Mouse (Mus musculus): ENCODE measurements around the gene Fhod1. TPM values are rescaled to one million over a fixed set of nuclear protein-coding genes. Genes with fewer than 3 reads are reported as not detected.

Gene Fhod1
- total and polyA plus RNA-seq, 3 experiments, result 1.7 to 6.1 (median 4.7) TPM

- Histone ChIP-seq H3K4me1 (ENCODE audit: insufficient read depth, low read depth, low read length) (peaks cover 60% of the 10 kb centered on the region), H3K36me3 (replicated peaks) (peaks cover 15% of the 10 kb centered on the region), H3K4me3 (ENCODE audit: low read depth, low read length) (no peak overlapping the region), H3K9me3 (replicated peaks) (no peaks in the 10 kb centered on the region), H3K27me3 (ENCODE audit: insufficient read depth, low read length) (peaks cover 15% of the 10 kb centered on the region; the same call in 1 of the 2 replicates)
- no peak for DNase-seq (ENCODE audit: low spot score)
- no peak for TF ChIP-seq GATA1 (IDR thresholded peaks at IDR 0.05; ENCODE audit: borderline replicate concordance, low read length)
- no peak for TF ChIP-seq TAL1 (conservative IDR thresholded peaks at IDR 0.05; ENCODE audit: low read depth, low read length)
- TF ChIP-seq CTCF (IDR thresholded peaks at IDR 0.05; ENCODE audit: low read depth, low read length), result no peak
- TF ChIP-seq POLR2AphosphoS5 (IDR thresholded peaks at IDR 0.05; ENCODE audit: insufficient replicate concordance, low read depth, low read length), result no peak
- no peak for TF ChIP-seq GATA2 (IDR thresholded peaks at IDR 0.05; ENCODE audit: borderline replicate concordance, low read depth, low read length)
- ATAC-seq (ENCODE audit: extremely low read depth, insufficient number of reproducible peaks, low FRiP score, poor library complexity, severe bottlenecking), result no peak
Measured at GRCm38 (mm10) chr8:105285514-105285913, 62.2 kb downstream of the Fhod1 start.

- Histone ChIP-seq H3K36me3 (replicated peaks) (peaks cover 32% of the 10 kb centered on the region), H3K27me3 (ENCODE audit: insufficient read depth, low read length) (peaks cover 26% of the 10 kb centered on the region), H3K4me1 (ENCODE audit: insufficient read depth, low read depth, low read length) (peaks cover 51% of the 10 kb centered on the region), H3K4me3 (ENCODE audit: low read depth, low read length) (peak overlapping the region; percentile 71), H3K9me3 (replicated peaks) (no peaks in the 10 kb centered on the region; the same call in 1 of the 2 replicates)
- peak; percentile 76 for DNase-seq (ENCODE audit: low spot score)
- TF ChIP-seq TAL1 (conservative IDR thresholded peaks at IDR 0.05; ENCODE audit: low read depth, low read length) (no peak), CTCF (IDR thresholded peaks at IDR 0.05; ENCODE audit: low read depth, low read length) (peak; percentile 94), GATA1 (IDR thresholded peaks at IDR 0.05; ENCODE audit: borderline replicate concordance, low read length) (no peak), GATA2 (IDR thresholded peaks at IDR 0.05; ENCODE audit: borderline replicate concordance, low read depth, low read length) (no peak), POLR2AphosphoS5 (IDR thresholded peaks at IDR 0.05; ENCODE audit: insufficient replicate concordance, low read depth, low read length) (no peak)
- peak; percentile 76 for ATAC-seq (ENCODE audit: extremely low read depth, insufficient number of reproducible peaks, low FRiP score, poor library complexity, severe bottlenecking)
Measured at GRCm38 (mm10) chr8:105283074-105283473, 64.7 kb downstream of the Fhod1 start.

- Histone ChIP-seq H3K4me1 (ENCODE audit: insufficient read depth, low read depth, low read length) (peaks cover 50% of the 10 kb centered on the region), H3K36me3 (replicated peaks) (peaks cover 32% of the 10 kb centered on the region), H3K27me3 (ENCODE audit: insufficient read depth, low read length) (peaks cover 29% of the 10 kb centered on the region), H3K4me3 (ENCODE audit: low read depth, low read length) (peak overlapping the region; percentile 71; the same call in 1 of the 2 replicates), H3K9me3 (replicated peaks) (no peaks in the 10 kb centered on the region; the same call in 1 of the 2 replicates)
- ATAC-seq (ENCODE audit: extremely low read depth, insufficient number of reproducible peaks, low FRiP score, poor library complexity, severe bottlenecking), result no peak
- no peak for TF ChIP-seq CTCF (IDR thresholded peaks at IDR 0.05; ENCODE audit: low read depth, low read length)
- no peak for TF ChIP-seq GATA2 (IDR thresholded peaks at IDR 0.05; ENCODE audit: borderline replicate concordance, low read depth, low read length)
- no peak for TF ChIP-seq POLR2AphosphoS5 (IDR thresholded peaks at IDR 0.05; ENCODE audit: insufficient replicate concordance, low read depth, low read length)
- no peak for TF ChIP-seq GATA1 (IDR thresholded peaks at IDR 0.05; ENCODE audit: borderline replicate concordance, low read length)
- no peak for TF ChIP-seq TAL1 (conservative IDR thresholded peaks at IDR 0.05; ENCODE audit: low read depth, low read length)
- DNase-seq (ENCODE audit: low spot score), result no peak
Measured at GRCm38 (mm10) chr8:105282239-105282638, 65.5 kb downstream of the Fhod1 start.

GRCm38 (mm10) chr8:105281821-105282220 lies 65.9 kb downstream of the Fhod1 start:
- ATAC-seq (ENCODE audit: extremely low read depth, insufficient number of reproducible peaks, low FRiP score, poor library complexity, severe bottlenecking), result no peak
- DNase-seq (ENCODE audit: low spot score), result no peak
- Histone ChIP-seq H3K4me1 (ENCODE audit: insufficient read depth, low read depth, low read length) (peaks cover 54% of the 10 kb centered on the region), H3K27me3 (ENCODE audit: insufficient read depth, low read length) (peaks cover 32% of the 10 kb centered on the region), H3K36me3 (replicated peaks) (peaks cover 32% of the 10 kb centered on the region), H3K4me3 (ENCODE audit: low read depth, low read length) (no peak overlapping the region), H3K9me3 (replicated peaks) (no peaks in the 10 kb centered on the region; the same call in 1 of the 2 replicates)
- TF ChIP-seq CTCF (IDR thresholded peaks at IDR 0.05; ENCODE audit: low read depth, low read length), result no peak
- TF ChIP-seq GATA1 (IDR thresholded peaks at IDR 0.05; ENCODE audit: borderline replicate concordance, low read length), result no peak
- TF ChIP-seq POLR2AphosphoS5 (IDR thresholded peaks at IDR 0.05; ENCODE audit: insufficient replicate concordance, low read depth, low read length), result no peak
- TF ChIP-seq GATA2 (IDR thresholded peaks at IDR 0.05; ENCODE audit: borderline replicate concordance, low read depth, low read length), result no peak

GRCm38 (mm10) chr8:105280567-105280966 lies 67.2 kb downstream of the Fhod1 start:
- peaks cover 35% of the 10 kb centered on the region for H3K27me3 ChIP-seq (ENCODE audit: insufficient read depth, low read length)
- peaks cover 29% of the 10 kb centered on the region for H3K36me3 ChIP-seq (replicated peaks)
- H3K4me3 ChIP-seq (ENCODE audit: low read depth, low read length), result no peak overlapping the region
- no peak for DNase-seq (ENCODE audit: low spot score)
- peaks cover 63% of the 10 kb centered on the region for H3K4me1 ChIP-seq (ENCODE audit: insufficient read depth, low read depth, low read length)
- no peak for ATAC-seq (ENCODE audit: extremely low read depth, insufficient number of reproducible peaks, low FRiP score, poor library complexity, severe bottlenecking)
- TF ChIP-seq GATA1 (IDR thresholded peaks at IDR 0.05; ENCODE audit: borderline replicate concordance, low read length) (no peak), TAL1 (conservative IDR thresholded peaks at IDR 0.05; ENCODE audit: low read depth, low read length) (no peak), POLR2AphosphoS5 (IDR thresholded peaks at IDR 0.05; ENCODE audit: insufficient replicate concordance, low read depth, low read length) (no peak), GATA2 (IDR thresholded peaks at IDR 0.05; ENCODE audit: borderline replicate concordance, low read depth, low read length) (no peak), CTCF (IDR thresholded peaks at IDR 0.05; ENCODE audit: low read depth, low read length) (no peak)
- no peaks in the 10 kb centered on the region; the same call in 1 of the 2 replicates for H3K9me3 ChIP-seq (replicated peaks)

Other genes starting within 250 kb of the Fhod1 start
Only the 20 nearest of the 22 such genes appear.
- 81.9 and 84.2 TPM in 2 replicates for gene Cbfb, start 177.3 kb downstream of the Fhod1 start, total RNA-seq (2014; fragmentation: Nextera tagmentation)
- gene Cbfb, start 177.3 kb downstream of the Fhod1 start, total RNA-seq (2017), result 175 and 182 TPM in 2 replicates
- 31.4 and 33.5 TPM in 2 replicates for gene Cbfb, start 177.3 kb downstream of the Fhod1 start, polyA plus RNA-seq (2012)
- 35.2 and 37.5 TPM in 2 replicates for gene D230025D16Rik, start 122.8 kb downstream of the Fhod1 start, total RNA-seq (2014; fragmentation: Nextera tagmentation)
- gene D230025D16Rik, start 122.8 kb downstream of the Fhod1 start, total RNA-seq (2017), result 27.2 and 28.8 TPM in 2 replicates
- 4.0 and 5.0 TPM in 2 replicates for gene D230025D16Rik, start 122.8 kb downstream of the Fhod1 start, polyA plus RNA-seq (2012)
- 4.8 and 5.9 TPM in 2 replicates for gene B3gnt9, start 92.8 kb downstream of the Fhod1 start, total RNA-seq (2014; fragmentation: Nextera tagmentation)
- gene B3gnt9, start 92.8 kb downstream of the Fhod1 start, total RNA-seq (2017), result 6.2 and 7.4 TPM in 2 replicates
- 4.4 and 7.0 TPM in 2 replicates for gene B3gnt9, start 92.8 kb downstream of the Fhod1 start, polyA plus RNA-seq (2012)
- 12.5 and 14.2 TPM in 2 replicates for gene Tradd, start 83.3 kb downstream of the Fhod1 start, total RNA-seq (2014; fragmentation: Nextera tagmentation)
- 20.8 and 23.4 TPM in 2 replicates for gene Tradd, start 83.3 kb downstream of the Fhod1 start, total RNA-seq (2017)
- 27.9 and 30.0 TPM in 2 replicates for gene Tradd, start 83.3 kb downstream of the Fhod1 start, polyA plus RNA-seq (2012)
- gene Fbxl8, start 83.3 kb downstream of the Fhod1 start, total RNA-seq (2014; fragmentation: Nextera tagmentation), result 6.8 and 8.0 TPM in 2 replicates
- gene Fbxl8, start 83.3 kb downstream of the Fhod1 start, total RNA-seq (2017), result 6.0 and 6.9 TPM in 2 replicates
- 8.9 and 9.6 TPM in 2 replicates for gene Fbxl8, start 83.3 kb downstream of the Fhod1 start, polyA plus RNA-seq (2012)
- gene Hsf4, start 78.2 kb downstream of the Fhod1 start, total RNA-seq (2014; fragmentation: Nextera tagmentation), result 0.49 and 0.68 TPM in 2 replicates
- 0.70 and 0.93 TPM in 2 replicates for gene Hsf4, start 78.2 kb downstream of the Fhod1 start, total RNA-seq (2017)
- 0.33 and 0.39 TPM in 2 replicates for gene Hsf4, start 78.2 kb downstream of the Fhod1 start, polyA plus RNA-seq (2012)
- 0.39 and 0.60 TPM in 2 replicates for gene Nol3, start 71.8 kb downstream of the Fhod1 start, total RNA-seq (2014; fragmentation: Nextera tagmentation)
- gene Nol3, start 71.8 kb downstream of the Fhod1 start, total RNA-seq (2017), result 0.41 and 0.49 TPM in 2 replicates
- 0.60 and 0.77 TPM in 2 replicates for gene Nol3, start 71.8 kb downstream of the Fhod1 start, polyA plus RNA-seq (2012)
- gene 4931428F04Rik, start 58.1 kb downstream of the Fhod1 start, total RNA-seq (2014; fragmentation: Nextera tagmentation), result 7.8 and 9.0 TPM in 2 replicates
- gene 4931428F04Rik, start 58.1 kb downstream of the Fhod1 start, total RNA-seq (2017), result 2.6 and 2.8 TPM in 2 replicates
- 1.5 and 2.0 TPM in 2 replicates for gene 4931428F04Rik, start 58.1 kb downstream of the Fhod1 start, polyA plus RNA-seq (2012)
- 1.4 and 3.2 TPM in 2 replicates for gene Exoc3l, start 51.9 kb downstream of the Fhod1 start, total RNA-seq (2014; fragmentation: Nextera tagmentation)
- gene Exoc3l, start 51.9 kb downstream of the Fhod1 start, total RNA-seq (2017), result 1.5 and 2.8 TPM in 2 replicates
- 2.6 and 2.7 TPM in 2 replicates for gene Exoc3l, start 51.9 kb downstream of the Fhod1 start, polyA plus RNA-seq (2012)
- gene E2f4, start 50.3 kb downstream of the Fhod1 start, total RNA-seq (2014; fragmentation: Nextera tagmentation), result 228 and 274 TPM in 2 replicates
- gene E2f4, start 50.3 kb downstream of the Fhod1 start, total RNA-seq (2017), result 40.1 and 42.5 TPM in 2 replicates
- gene E2f4, start 50.3 kb downstream of the Fhod1 start, polyA plus RNA-seq (2012), result 69.8 and 79.2 TPM in 2 replicates
- 2.2 and 3.5 TPM in 2 replicates for gene Elmo3, start 42.4 kb downstream of the Fhod1 start, total RNA-seq (2014; fragmentation: Nextera tagmentation)
- gene Elmo3, start 42.4 kb downstream of the Fhod1 start, total RNA-seq (2017), result 0.49 and 1.6 TPM in 2 replicates
- 0.63 and 0.76 TPM in 2 replicates for gene Elmo3, start 42.4 kb downstream of the Fhod1 start, polyA plus RNA-seq (2012)
- gene Lrrc29, start 21.7 kb downstream of the Fhod1 start, total RNA-seq (2014; fragmentation: Nextera tagmentation), result 12.3 and 15.5 TPM in 2 replicates
- gene Lrrc29, start 21.7 kb downstream of the Fhod1 start, total RNA-seq (2017), result 4.6 and 4.8 TPM in 2 replicates
- 1.3 and 1.6 TPM in 2 replicates for gene Lrrc29, start 21.7 kb downstream of the Fhod1 start, polyA plus RNA-seq (2012)
- gene Tmem208, start 21.6 kb downstream of the Fhod1 start, total RNA-seq (2014; fragmentation: Nextera tagmentation), result 26.7 and 35.5 TPM in 2 replicates
- 37.8 and 54.5 TPM in 2 replicates for gene Tmem208, start 21.6 kb downstream of the Fhod1 start, total RNA-seq (2017)
- 19.5 and 25.2 TPM in 2 replicates for gene Tmem208, start 21.6 kb downstream of the Fhod1 start, polyA plus RNA-seq (2012)
- gene Slc9a5, start 890 bp upstream of the Fhod1 start, total RNA-seq (2014; fragmentation: Nextera tagmentation), result 0.68 and 1.2 TPM in 2 replicates
- gene Slc9a5, start 890 bp upstream of the Fhod1 start, total RNA-seq (2017), result 0.46 and 0.49 TPM in 2 replicates
- 0.87 and 0.99 TPM in 2 replicates for gene Slc9a5, start 890 bp upstream of the Fhod1 start, polyA plus RNA-seq (2012)
- gene Plekhg4, start 25.3 kb upstream of the Fhod1 start, total RNA-seq (2014; fragmentation: Nextera tagmentation), result not detected in 2 replicates
- 0.11 TPM in 1 of 2 replicates, not detected in the other for gene Plekhg4, start 25.3 kb upstream of the Fhod1 start, total RNA-seq (2017)
- 0.01 TPM in 1 of 2 replicates, not detected in the other for gene Plekhg4, start 25.3 kb upstream of the Fhod1 start, polyA plus RNA-seq (2012)
- gene Kctd19, start 65.5 kb upstream of the Fhod1 start, total RNA-seq (2014; fragmentation: Nextera tagmentation), result not detected in 2 replicates
- gene Kctd19, start 65.5 kb upstream of the Fhod1 start, total RNA-seq (2017), result not detected in 2 replicates
- not detected in 2 replicates for gene Kctd19, start 65.5 kb upstream of the Fhod1 start, polyA plus RNA-seq (2012)
- gene Lrrc36, start 65.6 kb upstream of the Fhod1 start, total RNA-seq (2014; fragmentation: Nextera tagmentation), result not detected in 2 replicates
- gene Lrrc36, start 65.6 kb upstream of the Fhod1 start, total RNA-seq (2017), result not detected in 2 replicates
- gene Lrrc36, start 65.6 kb upstream of the Fhod1 start, polyA plus RNA-seq (2012), result not detected in 2 replicates
- not detected in 2 replicates for gene Tppp3, start 123.6 kb upstream of the Fhod1 start, total RNA-seq (2014; fragmentation: Nextera tagmentation)
- not detected in 2 replicates for gene Tppp3, start 123.6 kb upstream of the Fhod1 start, total RNA-seq (2017)
- gene Tppp3, start 123.6 kb upstream of the Fhod1 start, polyA plus RNA-seq (2012), result not detected in 2 replicates
- not detected in 2 replicates for gene Zdhhc1, start 148.9 kb upstream of the Fhod1 start, total RNA-seq (2014; fragmentation: Nextera tagmentation)
- 0.16 and 0.29 TPM in 2 replicates for gene Zdhhc1, start 148.9 kb upstream of the Fhod1 start, total RNA-seq (2017)
- 0.02 and 0.03 TPM in 2 replicates for gene Zdhhc1, start 148.9 kb upstream of the Fhod1 start, polyA plus RNA-seq (2012)
- gene Hsd11b2, start 170.8 kb upstream of the Fhod1 start, total RNA-seq (2014; fragmentation: Nextera tagmentation), result not detected in 2 replicates
- gene Hsd11b2, start 170.8 kb upstream of the Fhod1 start, total RNA-seq (2017), result not detected in 2 replicates
- gene Hsd11b2, start 170.8 kb upstream of the Fhod1 start, polyA plus RNA-seq (2012), result not detected in 2 replicates

Measured in G1E (cell line).